Mouse (Mus musculus): Measurements from ENCODE around the gene AA467197. TPM values are rescaled to one million over a fixed set of nuclear protein-coding genes. Genes with fewer than 3 reads are reported as not detected.

Gene AA467197
- under 1 TPM in 1 of 2 experiments, not detected in 1; 0.73 TPM for polyA plus RNA-seq (2017; shearing (Covaris generic))

GRCm38 (mm10) chr2:122636686-122637085, at the start of gene AA467197:
Gene AA467197, plus strand, starts transcription at chr2:122636986.
- no peak for ATAC-seq

GRCm38 (mm10) chr2:122587861-122588519, 48.8 kb upstream of the AA467197 start:
- no peak for ATAC-seq

GRCm38 (mm10) chr2:122590351-122590750, 46.4 kb upstream of the AA467197 start:
- no peak for ATAC-seq

GRCm38 (mm10) chr2:122591213-122591612, 45.6 kb upstream of the AA467197 start:
- ATAC-seq: no peak

GRCm38 (mm10) chr2:122595461-122595860, 41.3 kb upstream of the AA467197 start:
- no peak for ATAC-seq

- ATAC-seq: no peak
Measured at GRCm38 (mm10) chr2:122599736-122600135, 37.0 kb upstream of the AA467197 start.

- ATAC-seq: no peak
Measured at GRCm38 (mm10) chr2:122601354-122601753, 35.4 kb upstream of the AA467197 start.

- no peak for ATAC-seq
Measured at GRCm38 (mm10) chr2:122605829-122606228, 31.0 kb upstream of the AA467197 start.

- no peak for ATAC-seq
Measured at GRCm38 (mm10) chr2:122608820-122609219, 28.0 kb upstream of the AA467197 start.

GRCm38 (mm10) chr2:122610746-122611653, 25.8 kb upstream of the AA467197 start, which contains the start of gene Gatm:
Gene Gatm, minus strand, starts transcription at chr2:122611303.
- peak; percentile 40 for ATAC-seq

GRCm38 (mm10) chr2:122611654-122611973, 25.2 kb upstream of the AA467197 start:
- ATAC-seq: no peak

- ATAC-seq: no peak
Measured at GRCm38 (mm10) chr2:122616237-122616636, 20.5 kb upstream of the AA467197 start.

- ATAC-seq: no peak
Measured at GRCm38 (mm10) chr2:122617792-122618191, 19.0 kb upstream of the AA467197 start.

- no peak for ATAC-seq
Measured at GRCm38 (mm10) chr2:122618719-122619118, 18.1 kb upstream of the AA467197 start.

GRCm38 (mm10) chr2:122621337-122622110, 15.3 kb upstream of the AA467197 start:
- ATAC-seq: no peak

GRCm38 (mm10) chr2:122625930-122626329, 10.9 kb upstream of the AA467197 start:
- ATAC-seq: no peak

GRCm38 (mm10) chr2:122628976-122629375, 7.8 kb upstream of the AA467197 start:
- ATAC-seq: peak; percentile 28

GRCm38 (mm10) chr2:122629871-122630270, 6.9 kb upstream of the AA467197 start:
- no peak for ATAC-seq

- ATAC-seq: peak; percentile 86
Measured at GRCm38 (mm10) chr2:122630465-122631225, 6.1 kb upstream of the AA467197 start.

GRCm38 (mm10) chr2:122631226-122631801, 5.5 kb upstream of the AA467197 start:
- no peak for ATAC-seq

- peak; percentile 59 for ATAC-seq
Measured at GRCm38 (mm10) chr2:122637526-122637997, 776 bp downstream of the AA467197 start.

GRCm38 (mm10) chr2:122638029-122638428, 1.2 kb downstream of the AA467197 start:
- ATAC-seq: no peak
